Mouse (Mus musculus): ENCODE data around the gene Capn2.

Capn2 gene

DNA sequence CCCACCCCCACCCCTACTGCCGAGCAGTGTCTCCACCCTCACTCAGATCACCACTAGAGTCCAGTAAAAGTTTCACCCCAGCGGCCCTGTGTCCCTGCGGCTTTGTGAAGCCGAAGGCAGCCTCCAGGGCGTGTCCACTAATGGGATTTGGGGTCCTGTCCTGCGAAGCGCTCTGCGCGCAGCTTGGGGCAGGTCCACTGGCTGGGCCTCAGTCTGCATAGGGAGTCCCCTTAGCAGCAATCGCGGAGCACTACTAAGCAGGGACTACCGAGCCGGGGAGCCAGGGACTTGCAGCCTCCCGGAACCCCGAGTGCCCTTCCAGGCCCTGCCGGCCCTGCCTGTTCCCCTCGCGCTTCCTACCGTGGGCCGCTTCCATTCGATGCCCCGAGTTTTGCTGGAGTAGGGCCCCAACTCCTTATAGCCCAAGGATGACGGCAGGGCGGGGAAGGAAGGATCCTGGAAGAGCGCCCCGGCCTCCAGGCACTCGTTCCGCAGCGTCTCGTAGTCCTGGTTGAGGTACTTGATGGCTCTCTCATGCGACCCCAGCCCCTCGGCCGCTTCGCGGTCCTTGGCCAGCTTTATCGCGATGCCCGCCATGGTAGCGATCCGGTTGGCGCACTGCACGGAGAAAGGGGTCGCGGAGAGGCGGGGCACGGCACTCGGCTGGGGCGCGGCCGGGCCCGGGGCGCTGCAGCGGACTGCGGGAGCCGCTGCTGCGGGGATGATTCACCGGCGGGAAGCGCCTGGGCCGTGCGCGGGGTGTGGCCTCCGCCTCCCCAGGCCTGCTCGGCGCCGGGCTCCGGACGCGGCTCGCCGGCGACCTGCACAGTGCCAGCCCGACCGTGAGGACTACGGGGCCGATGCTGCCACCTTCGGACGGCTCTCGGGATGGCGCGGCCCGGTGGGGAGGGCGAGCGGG is at the start of gene Capn2:
Capn2 (minus strand) TSS at position 851 of the 919 bp plus-strand sequence.
- peak; percentile 90 for DNase-seq (ENCODE audit: low read depth, low spot score)

DNA sequence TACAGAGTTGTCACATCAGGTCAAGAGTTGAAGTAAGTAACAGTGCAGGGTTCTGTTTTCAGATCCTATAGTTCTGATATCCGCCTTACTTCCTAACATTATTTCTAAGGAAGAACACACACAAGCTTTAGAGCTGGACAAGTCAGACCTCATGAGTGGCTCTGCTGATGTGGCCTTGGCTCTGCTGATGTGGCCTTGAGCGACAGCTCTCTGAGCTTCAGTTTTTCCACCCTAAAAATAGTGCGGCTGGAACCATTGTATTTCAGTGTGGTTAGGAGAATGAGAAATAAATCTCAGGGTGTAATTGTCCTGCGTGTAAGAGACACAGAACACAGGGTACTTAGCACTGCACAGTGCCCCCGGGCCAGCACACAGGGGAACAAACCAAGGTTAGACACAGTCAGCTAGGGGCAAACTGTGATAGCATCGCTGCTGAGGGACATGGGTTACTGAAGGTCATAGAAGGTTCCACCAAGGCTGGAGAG is 48.0 kb upstream of the Capn2 start:
- DNase-seq (ENCODE audit: low read depth, low spot score), result no peak

DNA sequence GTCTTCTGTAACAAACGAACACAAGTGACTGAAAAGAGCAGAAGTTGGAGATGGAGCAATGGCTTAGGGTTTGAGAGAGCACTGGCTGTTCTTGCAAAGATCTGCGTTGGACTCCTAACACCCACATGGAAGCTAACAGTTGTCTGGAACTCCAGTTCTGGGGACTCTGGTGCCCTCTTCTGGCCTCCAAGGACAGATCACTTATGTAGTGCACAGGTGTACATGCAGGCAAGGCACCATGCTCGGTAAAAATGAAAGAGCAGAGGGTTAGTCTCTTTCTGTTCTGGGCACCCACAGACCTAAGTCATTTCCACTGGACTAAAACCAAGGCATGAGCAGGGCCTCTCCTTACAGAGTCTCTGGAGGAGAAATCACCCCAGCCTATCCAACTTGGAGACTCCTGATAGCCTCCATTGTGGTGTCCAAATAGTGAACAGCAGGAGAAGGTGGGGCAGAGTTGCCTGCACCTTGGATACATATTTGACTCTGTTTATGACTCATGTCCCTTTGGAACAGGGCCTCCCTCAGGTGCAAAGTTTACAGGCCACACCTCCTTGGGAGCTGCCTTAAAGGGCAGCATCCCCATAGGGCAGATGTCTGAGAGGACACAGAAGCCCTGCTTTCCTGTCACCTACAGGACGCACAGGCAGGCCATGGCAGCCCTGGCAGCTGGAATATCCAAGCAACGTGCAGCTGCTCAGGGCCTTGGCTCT is 47.2 kb upstream of the Capn2 start, which contains the start of gene Capn8:
Capn8 (plus strand) TSS at position 600 of the 713 bp plus-strand sequence.
- DNase-seq (ENCODE audit: low read depth, low spot score), result no peak

DNA sequence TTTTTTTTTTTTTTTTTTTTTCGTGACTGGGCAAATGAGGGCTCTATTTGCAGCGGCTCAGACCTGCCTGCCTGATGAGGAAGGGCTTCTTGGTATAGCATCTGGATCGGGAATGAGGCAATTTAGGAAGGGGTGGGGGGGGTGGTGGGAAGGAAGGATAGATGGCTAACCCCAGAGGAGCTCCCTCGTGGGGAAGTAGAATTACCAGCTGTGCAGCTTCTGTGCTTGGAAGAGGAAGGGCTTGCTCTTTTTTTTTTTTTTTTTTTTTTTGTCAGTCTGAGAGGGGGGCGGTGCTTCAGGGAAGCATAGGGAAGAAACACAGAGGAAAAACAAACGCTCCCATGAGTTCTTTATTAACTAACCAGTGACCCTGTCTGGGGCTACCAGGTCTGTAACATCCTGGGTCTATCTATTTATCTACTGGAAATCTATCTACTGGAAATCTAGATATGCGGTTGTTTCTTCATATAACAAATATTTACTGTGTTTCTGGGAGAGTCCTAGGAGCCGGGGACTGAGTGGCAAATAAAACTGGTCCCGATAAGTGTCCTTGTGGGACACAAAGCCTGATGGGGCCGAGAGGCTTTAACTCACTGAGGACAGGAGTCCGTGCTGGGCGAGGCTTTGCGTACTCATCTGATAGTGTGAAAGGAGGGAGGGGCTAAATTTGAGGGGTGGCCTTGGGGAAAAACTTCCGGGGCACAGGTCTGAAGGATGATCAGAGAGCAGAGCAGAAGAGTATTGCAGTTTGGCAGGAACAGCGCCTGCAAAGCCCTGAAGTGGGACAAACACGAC is 45.4 kb upstream of the Capn2 start:
- DNase-seq (ENCODE audit: low read depth, low spot score), result peak; percentile 28

DNA sequence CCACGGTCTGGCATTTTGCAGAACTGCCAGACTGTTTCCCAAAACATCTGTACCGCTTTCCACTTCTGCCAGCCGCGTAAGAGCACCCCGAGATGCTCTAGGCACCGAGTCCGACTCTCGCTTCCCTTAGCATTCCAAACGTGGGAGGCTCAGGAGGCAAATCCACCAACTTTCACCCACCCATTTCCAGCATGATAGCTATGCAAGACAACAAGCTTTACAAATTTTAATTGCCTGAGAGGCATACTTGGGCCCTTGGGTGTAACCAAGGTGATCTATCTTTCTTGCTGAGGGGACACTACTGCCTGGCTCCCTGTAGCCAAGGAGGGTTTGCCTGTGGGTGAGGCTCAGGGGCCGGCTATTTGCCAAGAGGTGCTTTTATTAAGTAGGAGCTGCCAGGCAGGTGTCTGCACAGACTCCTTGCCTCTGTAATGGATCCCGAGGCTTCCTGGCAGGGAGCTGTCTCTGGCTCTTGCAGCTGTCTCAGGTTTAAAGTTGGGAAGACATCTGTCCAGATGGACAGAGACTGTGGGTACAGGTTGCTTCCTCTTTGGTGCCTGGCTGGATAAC is 44.6 kb upstream of the Capn2 start:
- DNase-seq (ENCODE audit: low read depth, low spot score), result peak; percentile 51

DNA sequence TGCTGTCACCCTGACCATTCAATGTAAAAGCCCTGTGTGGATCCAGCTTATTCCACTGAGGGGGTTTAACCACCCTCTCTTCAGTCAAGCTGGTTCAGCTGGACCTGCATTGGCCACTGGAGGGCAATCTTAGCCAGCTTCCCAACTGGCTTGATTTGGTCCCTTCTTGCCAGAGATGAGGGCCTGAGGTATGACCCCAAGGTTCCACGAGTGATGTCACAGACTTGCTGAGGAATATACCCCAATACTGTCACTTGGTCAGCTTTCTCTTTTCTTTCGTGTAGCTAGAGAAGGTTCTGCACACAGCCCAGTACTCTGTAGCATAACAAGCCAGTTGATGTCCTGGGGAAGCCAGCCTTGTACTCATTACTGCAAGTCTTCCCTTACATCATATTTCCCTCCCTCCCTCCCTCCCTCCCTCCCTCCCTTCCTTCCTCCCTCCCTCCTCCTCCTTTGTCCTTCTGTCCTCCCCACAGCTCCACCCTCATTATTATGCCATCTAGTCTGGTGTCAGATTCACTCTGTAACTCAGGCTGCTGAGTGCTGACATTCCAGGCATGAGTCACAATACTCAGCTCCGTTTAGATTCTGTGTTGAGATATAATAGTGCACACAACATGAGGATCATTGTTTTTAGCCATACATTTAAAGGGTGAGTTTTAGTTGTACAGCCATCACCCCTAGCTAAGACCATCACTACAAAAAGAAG is 43.1 kb upstream of the Capn2 start:
- DNase-seq (ENCODE audit: low read depth, low spot score), result peak; percentile 73

DNA sequence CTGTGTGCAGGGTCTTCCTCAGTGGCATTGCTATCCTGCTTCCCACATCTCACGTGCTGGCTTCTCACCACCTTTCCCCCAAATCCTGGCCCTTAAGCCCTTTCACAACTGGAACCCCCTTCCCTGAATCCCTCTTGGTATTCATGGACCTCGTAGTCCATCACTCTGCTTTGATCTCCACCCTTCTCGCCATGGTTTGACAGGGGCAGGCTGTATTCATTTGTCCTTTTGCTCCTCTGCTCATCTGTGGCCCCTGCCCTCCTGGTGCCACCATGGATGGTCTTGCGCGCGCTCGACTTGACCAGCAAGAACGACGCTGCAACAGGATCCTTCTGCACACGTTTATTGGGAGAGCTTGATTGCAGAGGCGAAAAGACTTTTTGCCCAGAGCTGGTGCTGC is 42.1 kb upstream of the Capn2 start:
- no peak for DNase-seq (ENCODE audit: low read depth, low spot score)

DNA sequence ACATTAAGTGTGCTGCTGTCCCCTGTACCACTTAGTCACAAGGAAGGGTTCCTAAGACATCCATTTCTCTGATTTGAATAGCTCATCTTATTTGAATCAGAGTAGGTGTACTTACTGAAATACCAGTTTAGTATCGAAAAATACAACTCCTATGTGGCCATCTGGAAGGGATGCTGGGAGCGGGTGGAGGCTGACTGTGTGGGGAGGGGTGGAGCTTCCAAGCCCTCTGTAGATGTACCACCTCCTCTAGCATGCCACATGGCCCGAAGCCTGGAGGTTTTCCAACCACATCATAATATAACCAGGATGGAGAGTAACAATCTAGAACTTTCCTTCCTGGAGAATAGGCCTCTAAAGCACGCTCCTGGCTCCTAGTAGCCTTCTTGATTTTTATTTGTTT is 40.9 kb upstream of the Capn2 start:
- DNase-seq (ENCODE audit: low read depth, low spot score), result peak; percentile 66

DNA sequence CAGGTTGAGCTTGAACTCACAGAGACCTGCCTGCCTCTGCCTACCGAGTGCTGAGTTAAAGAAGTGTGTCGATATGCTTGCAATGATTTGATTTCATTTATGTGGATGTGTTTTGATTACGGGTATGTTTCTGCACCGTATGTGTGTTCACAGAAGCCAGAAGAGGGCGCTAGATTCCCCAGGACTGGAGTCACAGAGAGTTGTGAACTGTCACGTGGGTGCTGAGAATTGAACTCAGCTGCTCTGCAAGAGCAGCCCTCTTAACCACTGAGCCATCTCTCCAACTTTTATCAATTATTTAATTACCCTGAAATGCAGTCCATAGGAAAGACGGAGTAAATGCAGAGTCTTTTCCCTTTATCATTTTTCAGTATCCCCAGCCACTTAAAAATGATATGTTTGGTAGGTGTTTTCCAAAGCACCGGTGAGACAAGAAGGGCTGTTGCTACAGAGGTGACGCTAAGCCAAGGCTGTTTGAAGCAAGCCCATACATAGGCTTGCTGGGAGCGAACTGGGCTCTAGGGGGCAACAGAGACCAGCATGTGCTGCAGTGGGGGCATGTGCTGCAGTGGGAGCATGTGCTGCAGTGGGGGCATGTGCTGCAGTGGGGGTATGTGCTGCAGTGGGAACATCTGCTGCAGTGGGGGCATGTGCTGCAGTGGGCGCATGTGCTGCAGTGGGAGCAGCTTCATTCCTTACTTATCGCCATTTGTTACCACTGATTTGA is 36.4 kb upstream of the Capn2 start:
- DNase-seq (ENCODE audit: low read depth, low spot score), result peak; percentile 82

DNA sequence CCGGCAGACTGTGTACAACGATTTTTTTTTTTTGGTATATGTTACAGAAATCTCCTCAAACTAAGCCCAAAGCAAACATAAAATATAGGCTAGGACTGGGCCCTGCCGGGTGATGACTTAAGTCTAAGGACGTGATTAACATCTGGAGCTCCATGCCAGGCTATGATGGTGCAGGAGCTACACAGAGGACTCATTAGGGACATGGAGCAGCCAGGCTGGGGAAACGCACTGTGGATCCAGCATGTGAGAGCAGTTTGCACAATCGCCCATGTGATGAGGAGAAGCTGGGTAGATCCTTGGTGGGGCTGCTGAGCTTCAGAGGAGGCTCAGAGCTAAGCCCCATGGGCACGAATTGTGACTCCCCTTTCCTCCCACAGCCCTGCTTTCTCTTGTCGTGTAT is 33.4 kb upstream of the Capn2 start:
- no peak for DNase-seq (ENCODE audit: low read depth, low spot score)

DNA sequence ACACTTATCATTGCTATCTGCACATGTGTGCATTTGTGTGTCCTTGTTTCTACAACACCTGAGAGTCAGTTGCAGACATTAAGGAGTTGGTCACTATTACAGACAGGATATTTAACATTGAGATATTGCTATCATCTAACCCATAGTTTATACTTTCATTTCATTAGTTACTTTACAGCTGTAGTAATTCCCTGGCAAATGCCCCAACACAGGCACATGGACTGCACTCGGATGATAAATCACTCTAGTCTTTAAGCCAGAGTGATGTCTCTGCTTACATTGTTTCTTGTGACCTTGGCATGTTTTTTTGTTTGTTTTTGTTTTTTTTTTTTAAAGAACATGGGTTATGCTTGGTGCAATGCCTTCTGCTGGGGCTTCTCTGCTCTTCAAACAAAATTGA is 26.5 kb upstream of the Capn2 start:
- no peak for DNase-seq (ENCODE audit: low read depth, low spot score)

DNA sequence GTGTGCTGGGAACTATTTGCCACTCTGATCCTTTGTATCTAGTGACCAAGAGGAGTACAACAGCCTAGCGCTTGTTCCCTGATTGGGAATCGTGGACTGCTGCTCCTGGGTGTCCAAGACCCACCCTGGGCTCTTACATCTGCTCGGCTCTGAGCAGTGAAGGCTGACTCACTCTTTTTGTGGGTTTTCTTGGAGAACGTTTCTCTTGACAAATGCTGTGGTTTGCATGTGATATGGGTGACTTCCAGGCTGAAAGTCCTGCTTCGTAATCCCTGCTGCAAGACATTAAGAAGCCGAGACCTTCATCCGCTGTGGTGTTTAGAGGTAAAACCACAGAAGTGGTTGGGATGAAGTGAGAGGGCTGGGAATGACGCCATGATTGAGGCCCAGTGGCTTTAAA is 25.7 kb upstream of the Capn2 start:
- DNase-seq (ENCODE audit: low read depth, low spot score), result peak; percentile 28

DNA sequence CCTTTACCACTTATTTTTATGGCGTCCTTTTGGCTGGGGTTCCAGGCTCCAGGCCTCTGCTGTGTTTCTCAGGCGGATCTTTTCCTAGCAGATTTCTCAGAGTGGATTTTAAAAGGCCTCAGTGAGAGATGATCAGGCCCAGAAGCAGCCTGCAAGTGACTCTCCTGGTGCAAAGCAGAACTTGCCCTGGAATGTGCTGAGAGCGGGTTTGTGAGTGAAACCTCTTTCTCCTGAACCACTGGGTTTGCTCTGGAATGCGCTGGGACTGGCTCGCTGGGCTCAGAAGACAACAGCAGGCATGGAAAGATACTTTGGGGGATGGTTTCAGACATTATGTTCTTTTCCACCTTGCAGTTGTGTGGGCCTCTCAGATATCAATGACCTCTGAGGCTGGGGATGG is 24.7 kb upstream of the Capn2 start:
- DNase-seq (ENCODE audit: low read depth, low spot score), result no peak

DNA sequence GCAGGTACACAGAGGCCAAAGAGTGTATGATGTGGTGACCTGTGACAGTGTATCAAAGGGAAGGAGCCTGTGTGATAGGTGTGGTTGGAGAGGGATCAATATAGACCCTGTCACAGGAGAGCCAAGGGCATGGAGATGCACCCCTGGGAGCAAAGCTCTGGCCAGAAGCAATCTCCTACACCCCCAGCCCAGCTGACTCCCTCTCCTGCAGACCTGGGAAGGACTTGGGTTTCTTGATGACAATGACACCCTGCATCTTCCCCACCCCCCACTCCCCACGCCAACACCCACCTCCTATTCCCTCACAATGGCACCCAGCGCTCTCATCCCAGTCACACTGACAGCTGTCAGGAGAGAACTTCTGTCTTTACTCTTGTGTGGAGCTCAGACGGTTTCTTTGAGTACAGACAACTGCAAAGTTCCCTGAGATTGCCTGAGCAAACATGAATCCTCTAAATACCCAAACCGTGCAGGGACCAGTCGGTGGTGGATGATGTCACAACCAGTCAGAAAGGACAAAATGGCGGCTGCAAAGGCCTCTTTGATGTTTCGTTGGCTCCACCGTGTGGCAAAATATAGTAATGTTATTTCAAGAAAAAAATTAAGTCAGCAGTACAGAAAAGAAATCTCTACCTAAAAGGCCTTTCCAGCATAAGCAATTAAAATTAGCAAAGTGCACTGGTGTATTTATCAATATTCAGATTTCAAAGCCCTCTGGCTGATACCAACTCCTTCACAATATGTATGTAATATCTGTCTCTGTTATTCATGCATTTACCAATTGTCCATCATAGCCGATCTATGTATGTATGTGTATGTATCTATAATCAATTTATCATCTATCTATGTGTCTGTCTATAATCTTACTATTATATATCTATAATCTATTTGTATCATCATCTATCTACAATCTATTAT is 21.9 kb upstream of the Capn2 start:
- DNase-seq (ENCODE audit: low read depth, low spot score), result peak; percentile 95

DNA sequence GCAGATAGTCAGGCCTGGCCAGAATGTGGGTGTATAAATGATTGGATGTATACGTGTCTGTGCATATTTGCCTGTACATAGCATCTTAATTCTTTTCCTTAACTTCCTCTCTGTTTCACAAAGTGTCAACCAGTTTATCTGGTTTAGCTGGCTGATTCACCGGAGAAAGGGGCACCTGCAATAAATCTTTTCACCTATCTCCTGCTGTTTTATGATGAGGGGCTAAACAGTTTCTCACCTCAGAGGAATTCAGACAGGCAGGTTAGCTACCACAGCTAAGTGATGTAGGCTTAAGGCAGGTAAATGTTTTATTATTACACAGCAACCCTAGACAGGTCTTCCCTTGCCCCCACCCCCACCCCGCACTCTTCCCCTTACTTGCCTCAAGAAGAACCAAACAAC is 17.7 kb upstream of the Capn2 start:
- no peak for DNase-seq (ENCODE audit: low read depth, low spot score)

DNA sequence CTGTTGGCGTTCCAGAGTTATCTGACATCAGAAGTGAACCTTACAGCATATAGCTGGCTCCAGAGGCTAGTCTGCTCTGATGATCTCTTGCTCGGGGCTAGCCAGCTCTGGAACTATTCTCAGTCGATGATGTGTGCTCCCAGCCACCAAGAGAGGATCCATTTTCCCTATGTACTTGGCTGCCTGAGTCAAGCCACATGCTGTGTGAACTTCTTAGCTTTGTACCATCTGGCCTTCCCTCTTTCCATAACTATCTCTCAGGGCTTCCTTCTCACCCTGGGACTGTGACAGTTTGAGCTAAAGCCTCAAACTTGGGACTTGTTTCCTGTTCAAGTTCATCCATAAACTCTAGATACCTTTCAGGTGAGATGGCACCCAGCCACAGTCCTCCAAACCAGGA is 16.2 kb upstream of the Capn2 start:
- DNase-seq (ENCODE audit: low read depth, low spot score), result peak; percentile 28

DNA sequence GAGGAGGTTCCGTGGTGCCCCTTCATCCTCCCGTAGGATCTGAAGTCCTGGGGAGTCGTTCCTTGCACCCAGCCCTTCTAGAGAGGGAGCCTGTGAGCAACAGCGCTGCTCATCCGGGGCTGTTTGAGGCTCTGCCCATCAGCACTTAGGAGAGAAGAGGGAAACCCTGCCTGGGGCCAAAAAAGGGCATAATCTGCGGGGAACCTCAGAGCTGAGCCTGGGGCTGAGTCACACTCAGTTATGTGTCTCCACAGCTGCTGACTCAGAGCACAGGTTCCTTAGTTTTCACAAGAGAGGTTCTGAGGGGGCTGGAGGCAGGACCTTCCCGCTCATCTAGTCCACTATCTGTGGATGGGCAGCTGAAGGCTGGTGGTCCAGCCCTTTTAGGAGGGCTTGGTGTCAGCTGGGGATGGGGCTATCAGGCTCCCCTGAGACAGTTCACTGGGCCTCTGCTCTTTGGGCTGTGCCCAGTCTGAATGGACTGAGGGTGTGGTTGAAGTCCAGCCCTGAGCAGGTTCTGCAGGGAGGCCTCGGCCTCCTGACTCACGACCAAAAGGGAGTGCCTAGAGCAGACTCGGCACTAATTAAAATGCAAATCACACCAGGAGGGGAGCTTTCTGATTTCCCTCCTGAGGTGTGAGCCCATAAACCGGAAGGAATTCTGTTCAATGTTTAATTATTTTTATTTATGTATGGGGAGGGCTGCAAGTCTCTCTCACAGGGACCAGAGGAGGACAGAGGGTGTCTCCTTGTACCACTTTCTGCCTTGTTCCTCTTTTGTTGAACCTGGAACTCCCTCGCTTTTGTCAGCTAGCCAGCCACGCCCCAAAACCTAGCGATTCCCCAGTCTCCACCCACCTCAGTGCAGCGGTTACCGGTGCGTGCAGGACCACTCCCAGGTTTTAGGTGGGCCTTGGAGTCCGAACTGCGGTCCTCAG is 10.8 kb upstream of the Capn2 start:
- peak; percentile 82 for DNase-seq (ENCODE audit: low read depth, low spot score)

DNA sequence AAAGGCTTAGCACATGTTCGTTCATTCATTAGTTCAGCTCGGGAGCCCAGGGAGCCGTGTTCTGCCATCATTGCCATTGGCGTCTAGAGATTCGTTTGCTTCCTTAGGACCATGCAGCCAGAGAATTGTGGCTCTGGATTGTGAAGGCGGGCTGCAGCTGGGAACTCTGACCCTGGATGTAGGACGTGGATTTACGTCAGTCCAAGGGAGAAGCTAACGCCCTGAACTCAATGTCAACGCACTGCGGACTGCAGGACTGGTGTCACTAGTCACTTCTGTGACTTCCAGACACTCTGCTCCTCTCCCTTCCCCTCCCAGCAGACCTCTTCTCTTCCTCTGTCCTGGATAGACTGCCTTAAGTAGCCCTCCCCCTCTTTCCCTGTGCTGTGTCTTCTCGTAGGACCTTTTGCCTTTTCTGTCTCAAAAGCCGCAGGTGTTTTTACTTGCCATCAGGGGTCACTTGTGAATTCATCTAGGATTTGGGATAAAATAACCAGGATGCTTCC is 9.9 kb upstream of the Capn2 start:
- no peak for DNase-seq (ENCODE audit: low read depth, low spot score)

Measured in brain, adult 2 months (tissue).